Mouse (Mus musculus) embryonic stem cell, embryonic (primary cell): ENCODE measurements around the gene Mfsd4b3.
"Not testable (repeated sequence)": the region's sequence is repeated elsewhere in the genome, so short reads cannot be mapped to it uniquely, and the experiment has no call there.

Experiments
- CTCF ChIA-PET, 4 experiments: fragments of 300-600 bp in 2 of 4; fragments of 350-600 bp in 2 of 4; sonication (Branson Sonifier 250); formaldehyde crosslinking; loops; one replicate each; lab custom pipeline; 2022; ENCODE audit warnings: inconsistent platforms in 2 of 4; lab: Charles Lee
- POLR2A ChIA-PET, 4 experiments: fragments of 300-600 bp in 2 of 4; fragments of 350-600 bp in 2 of 4; sonication (Branson Sonifier 250); formaldehyde crosslinking; loops; one replicate each; lab custom pipeline; 2022; ENCODE audit warnings: antibody characterized with exemption in 4 of 4, inconsistent platforms in 1 of 4; lab: Charles Lee

Mfsd4b3 gene

GRCm38 (mm10) chr10:39956340-39956878 is 3.5 kb downstream of the Mfsd4b3 start:
- CTCF ChIA-PET: interaction anchor here in 1 of 4 experiments (1.9 kb wide), 1 partner anchor 256 kb away, joined by 6 read pairs; no protein-coding TSS in a partner anchor
- POLR2A ChIA-PET: interaction anchor here in 1 of 4 experiments (1.3 kb wide), 1 partner anchor 30 kb away, joined by 3 read pairs; the partner anchor contains the start of gene Mfsd4b2

GRCm38 (mm10) chr10:39955163-39955562 is 4.8 kb downstream of the Mfsd4b3 start:
- POLR2A ChIA-PET: no interaction called here

GRCm38 (mm10) chr10:39949377-39949954 is 10.5 kb downstream of the Mfsd4b3 start:
- CTCF ChIA-PET: interaction anchor here in 2 of 4 experiments (0.6 to 0.8 kb wide), 2 partner anchors 9 to 378 kb away, joined by 3 to 4 read pairs; no protein-coding TSS in a partner anchor

More at GRCm38 (mm10) chr10:39955163-39955562, 4.8 kb downstream of the Mfsd4b3 start:
- CTCF ChIA-PET: no interaction called here

GRCm38 (mm10) chr10:39947195-39947594 is 12.8 kb downstream of the Mfsd4b3 start:
- CTCF ChIA-PET, POLR2A ChIA-PET: not testable (repeated sequence)

More at GRCm38 (mm10) chr10:39949377-39949954, 10.5 kb downstream of the Mfsd4b3 start:
- POLR2A ChIA-PET: interaction anchor here in 1 of 4 experiments (0.9 to 1.7 kb wide), 3 partner anchors 9 to 193 kb away, joined by 3 to 4 read pairs (median 4); no protein-coding TSS in a partner anchor

GRCm38 (mm10) chr10:39936553-39936952 is 23.4 kb downstream of the Mfsd4b3 start:
- ChIA-PET POLR2A (no interaction called here), CTCF (no interaction called here)

GRCm38 (mm10) chr10:39926616-39927139 is 33.3 kb downstream of the Mfsd4b3 start, which contains the start of gene Mfsd4b2:
Gene Mfsd4b2, minus strand, starts transcription at chr10:39926923.
- ChIA-PET POLR2A (interaction anchor here in 3 of 4 experiments (0.6 to 1.9 kb wide), 8 partner anchors 18 to 332 kb away, joined by 3 to 7 read pairs (median 3); partner anchors contain the start of genes Mfsd4b3 (in 2 of the 3) and Mfsd4b4 (in 1 of the 3)), CTCF (interaction anchor here in 2 of 4 experiments (0.6 to 1.8 kb wide), 4 partner anchors 32 to 757 kb away, joined by 3 to 6 read pairs (median 4); no protein-coding TSS in a partner anchor)

- CTCF ChIA-PET: not testable (repeated sequence)
- POLR2A ChIA-PET: interaction anchor here in 2 of 4 experiments (0.6 kb wide), 2 partner anchors 317 to 554 kb away, joined by 3 read pairs; no protein-coding TSS in a partner anchor
Observed at GRCm38 (mm10) chr10:39924556-39924955, 35.4 kb downstream of the Mfsd4b3 start.

GRCm38 (mm10) chr10:39912616-39913015 is 47.3 kb downstream of the Mfsd4b3 start:
- ChIA-PET POLR2A (no interaction called here), CTCF (no interaction called here)

GRCm38 (mm10) chr10:39908768-39909441 is 51.0 kb downstream of the Mfsd4b3 start:
- CTCF ChIA-PET: interaction anchor here in 3 of 4 experiments (0.5 to 1.3 kb wide), 9 partner anchors 14 to 725 kb away, joined by 3 to 6 read pairs (median 3); no protein-coding TSS in a partner anchor
- POLR2A ChIA-PET: interaction anchor here in 3 of 4 experiments (0.6 to 2.1 kb wide), 13 partner anchors 10 to 805 kb away, joined by 3 to 14 read pairs (median 3); partner anchors contain the start of gene Mfsd4b4 (in 2 of the 3)

GRCm38 (mm10) chr10:39906799-39907658 is 52.9 kb downstream of the Mfsd4b3 start:
- CTCF ChIA-PET: interaction anchor here in 1 of 4 experiments (1.2 kb wide), 1 partner anchor 50 kb away, joined by 3 read pairs; no protein-coding TSS in a partner anchor
- POLR2A ChIA-PET: interaction anchor here in 3 of 4 experiments (0.6 to 2.1 kb wide), 3 partner anchors 8 to 352 kb away, joined by 3 to 13 read pairs (median 3); partner anchors contain the start of gene Mfsd4b4 (in 1 of the 3)

- POLR2A ChIA-PET: no interaction called here
- CTCF ChIA-PET: no interaction called here
Observed at GRCm38 (mm10) chr10:39904191-39904590, 55.8 kb downstream of the Mfsd4b3 start.

GRCm38 (mm10) chr10:39898874-39899371 is 61.0 kb downstream of the Mfsd4b3 start, which contains the start of gene Mfsd4b4:
Gene Mfsd4b4, minus strand, starts transcription at chr10:39899238.
- POLR2A ChIA-PET: interaction anchor here in 2 of 4 experiments (1.1 to 2.5 kb wide), 8 partner anchors 9 to 360 kb away, joined by 3 to 13 read pairs (median 5); partner anchors contain the start of genes Gtf3c6 (in 1 of the 2), Mfsd4b2 (in 1 of the 2) and Mfsd4b3 (in 1 of the 2)

More at GRCm38 (mm10) chr10:39898874-39899371, 61.0 kb downstream of the Mfsd4b3 start, which contains the start of gene Mfsd4b4:
- CTCF ChIA-PET: interaction anchor here in 3 of 4 experiments (0.5 to 3.9 kb wide), 5 partner anchors 61 to 731 kb away, joined by 4 to 30 read pairs (median 6); partner anchors contain the start of gene Mfsd4b3 (in 1 of the 3)
